Mouse (Mus musculus): ENCODE data around the gene 2610001J05Rik.
"Not testable (repeated sequence)": the region's sequence is repeated elsewhere in the genome, so short reads cannot be mapped to it uniquely, and the experiment has no call there.

Gene 2610001J05Rik

GRCm38 (mm10) chr6:13870919-13871624 is at the start of gene 2610001J05Rik:
Gene 2610001J05Rik, minus strand, starts transcription at chr6:13871518.
- DNase-seq (ENCODE audit: low spot score), result peak; percentile 90

GRCm38 (mm10) chr6:13909762-13910537 is 38.6 kb upstream of the 2610001J05Rik start:
- no peak for DNase-seq (ENCODE audit: low spot score)

- no peak for DNase-seq (ENCODE audit: low spot score)
Observed at GRCm38 (mm10) chr6:13902941-13903627, 31.8 kb upstream of the 2610001J05Rik start.

- DNase-seq (ENCODE audit: low spot score), result no peak
Observed at GRCm38 (mm10) chr6:13884877-13885592, 13.7 kb upstream of the 2610001J05Rik start.

GRCm38 (mm10) chr6:13882919-13883318 is 11.6 kb upstream of the 2610001J05Rik start:
- no peak for DNase-seq (ENCODE audit: low spot score)

GRCm38 (mm10) chr6:13873959-13874358 is 2.6 kb upstream of the 2610001J05Rik start:
- DNase-seq (ENCODE audit: low spot score), result no peak

- peak; percentile 20 for DNase-seq (ENCODE audit: low spot score)
Observed at GRCm38 (mm10) chr6:13872076-13872475, 758 bp upstream of the 2610001J05Rik start.

GRCm38 (mm10) chr6:13871625-13871958 is 274 bp upstream of the 2610001J05Rik start:
- no peak for DNase-seq (ENCODE audit: low spot score)

GRCm38 (mm10) chr6:13870289-13870741 is 1.0 kb downstream of the 2610001J05Rik start:
- DNase-seq (ENCODE audit: low spot score), result peak; percentile 17

- no peak for DNase-seq (ENCODE audit: low spot score)
Observed at GRCm38 (mm10) chr6:13860596-13860995, 10.7 kb downstream of the 2610001J05Rik start.

- DNase-seq (ENCODE audit: low spot score), result no peak
Observed at GRCm38 (mm10) chr6:13859877-13860585, 11.3 kb downstream of the 2610001J05Rik start.

- no peak for DNase-seq (ENCODE audit: low spot score)
Observed at GRCm38 (mm10) chr6:13854230-13854629, 17.1 kb downstream of the 2610001J05Rik start.

GRCm38 (mm10) chr6:13853244-13853643 is 18.1 kb downstream of the 2610001J05Rik start:
- no peak for DNase-seq (ENCODE audit: low spot score)

- not testable (repeated sequence) for DNase-seq (ENCODE audit: low spot score)
Observed at GRCm38 (mm10) chr6:13846031-13846430, 25.3 kb downstream of the 2610001J05Rik start.

GRCm38 (mm10) chr6:13839345-13840054 is 31.8 kb downstream of the 2610001J05Rik start, which contains the start of gene Gpr85:
Gene Gpr85, minus strand, starts transcription at chr6:13839942.
- DNase-seq (ENCODE audit: low spot score), result no peak

- no peak for DNase-seq (ENCODE audit: low spot score)
Observed at GRCm38 (mm10) chr6:13838677-13839344, 32.5 kb downstream of the 2610001J05Rik start.

GRCm38 (mm10) chr6:13837916-13838676 is 33.2 kb downstream of the 2610001J05Rik start:
- no peak for DNase-seq (ENCODE audit: low spot score)

- no peak for DNase-seq (ENCODE audit: low spot score)
Observed at GRCm38 (mm10) chr6:13836967-13837570, 34.2 kb downstream of the 2610001J05Rik start.

Data from c-Kit-positive CD71-positive TER-119-positive erythroid progenitor cells, embryonic 14.5 days (primary cell).